Mouse (Mus musculus) liver, embryonic 13.5 days (tissue): Measurements from ENCODE around the gene Ppp1r13l. TPM values are rescaled to one million over a fixed set of nuclear protein-coding genes. Genes with fewer than 3 reads are reported as not detected.
A peak's percentile ranks its signal among the peaks of the same experiment; 100 is the strongest.

Experiments
- ATAC-seq: fragments of 200-750 bp; cut with Nextera tagmentation; 2 replicates; pipeline ENCODE4 v1.8.0; 2017; ENCODE audit warnings: low read depth, mild to moderate bottlenecking, moderate number of reproducible peaks, moderate library complexity
- DNase-seq: peaks from one replicate; pipeline ENCODE4 v3.0.0; 2022
- H3K27ac ChIP-seq: fragments of 300-500 bp; sonication (generic); 2 replicates; pipeline ENCODE4 v1.5.1; 2015; ENCODE audit warnings: moderate library complexity, mild to moderate bottlenecking, inconsistent platforms
- H3K27me3 ChIP-seq: fragments of 300-500 bp; sonication (generic); 2 replicates; pipeline ENCODE4 v1.6.1; 2015; ENCODE audit warnings: mild to moderate bottlenecking, inconsistent platforms
- H3K36me3 ChIP-seq: fragments of 300-500 bp; sonication (generic); 2 replicates; pipeline ENCODE4 v1.6.1; 2015; ENCODE audit warnings: mild to moderate bottlenecking, inconsistent platforms
- H3K4me1 ChIP-seq: fragments of 300-500 bp; sonication (generic); replicated peaks from 2 replicates; pipeline ENCODE4 v1.6.1; 2015; ENCODE audit warnings: inconsistent platforms
- H3K4me2 ChIP-seq: fragments of 300-500 bp; sonication (generic); 2 replicates; pipeline ENCODE4 v1.6.1; 2015; ENCODE audit warnings: inconsistent platforms, mild to moderate bottlenecking, moderate library complexity
- H3K4me3 ChIP-seq: fragments of 300-500 bp; sonication (generic); replicated peaks from 2 replicates; pipeline ENCODE4 v1.5.1; 2015; ENCODE audit warnings: mild to moderate bottlenecking, inconsistent platforms
- H3K9ac ChIP-seq: fragments of 300-500 bp; sonication (generic); 2 replicates; pipeline ENCODE4 v1.6.1; 2015; ENCODE audit warnings: mild to moderate bottlenecking, inconsistent platforms
- H3K9me3 ChIP-seq: fragments of 300-500 bp; sonication (generic); replicated peaks from 2 replicates; pipeline ENCODE4 v1.6.1; 2016; ENCODE audit warnings: inconsistent platforms
- WGBS: fragments of 180-500 bp; shearing (Covaris S2); methylation state at CpG from one replicate; pipeline ENCODE4 v1.1.7; 2015; ENCODE audit not compliant: insufficient replicate concordance; 5-methylcytosine and 5-hydroxymethylcytosine counted together
- polyA plus RNA-seq: library from polyadenylated mRNA; unstranded; fragments of >200 nt; fragmentation: Nextera tagmentation; extraction: Ambion mirVana; gene quantifications from 2 replicates; pipeline ENCODE4 v1.2.1, GENCODE M21; 2015

Gene Ppp1r13l
- polyA plus RNA-seq = 1.1 and 1.2 TPM in 2 replicates

DNA sequence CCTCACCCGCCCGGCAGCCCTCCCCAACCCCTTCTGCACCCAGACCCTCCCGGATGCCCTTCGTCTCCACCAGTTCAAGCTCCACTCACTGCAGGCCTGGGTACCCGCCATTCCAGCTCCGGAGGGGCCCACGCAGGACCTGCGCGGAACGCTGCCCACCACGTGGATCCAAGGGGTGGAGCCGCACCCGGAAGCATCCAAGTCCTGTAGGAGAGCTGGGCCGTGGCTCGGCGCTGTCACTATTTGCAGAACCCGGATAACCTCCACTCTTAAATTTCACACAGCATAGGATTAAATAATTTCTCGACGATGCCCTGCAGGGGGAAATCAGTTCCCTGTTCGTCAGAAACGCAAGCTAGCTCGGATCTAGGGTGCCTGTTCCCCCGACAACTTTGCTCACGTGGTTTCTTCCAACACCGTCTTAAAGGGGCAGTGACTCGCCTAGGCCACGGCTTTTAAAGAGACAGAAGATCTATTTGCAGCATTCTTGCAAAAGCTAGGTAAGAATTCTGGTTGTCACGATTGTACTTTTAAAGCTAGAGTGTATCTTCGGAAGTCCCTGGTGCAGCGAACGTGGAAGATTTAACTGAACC, at the start of gene Ppp1r13l, which contains the start of gene Cd3eap:
Gene Ppp1r13l, plus strand, starts transcription at position 451 of the 593 bp plus-strand sequence.
Gene Cd3eap, minus strand, starts transcription at position 185 of the 593 bp plus-strand sequence.
- peaks cover 30% of the 10 kb centered on the region for H3K36me3 ChIP-seq
- peak within 1 kb of the TSS; percentile 100 for H3K4me2 ChIP-seq
- H3K9ac ChIP-seq = peak within 1 kb of the TSS; percentile 78
- H3K4me3 ChIP-seq = peak within 1 kb of the TSS; percentile 73
- DNase-seq (peak; percentile 79), ATAC-seq (peak; percentile 59)
- H3K27me3 ChIP-seq = no peaks in the 10 kb centered on the region
- H3K4me1 ChIP-seq = peaks cover 70% of the 10 kb centered on the region
- H3K27ac ChIP-seq = peak within 1 kb of the TSS; percentile 79
- no peaks in the 10 kb centered on the region for H3K9me3 ChIP-seq
- under 1% methylated on average over 31 of the region's 31 CpGs for WGBS

DNA sequence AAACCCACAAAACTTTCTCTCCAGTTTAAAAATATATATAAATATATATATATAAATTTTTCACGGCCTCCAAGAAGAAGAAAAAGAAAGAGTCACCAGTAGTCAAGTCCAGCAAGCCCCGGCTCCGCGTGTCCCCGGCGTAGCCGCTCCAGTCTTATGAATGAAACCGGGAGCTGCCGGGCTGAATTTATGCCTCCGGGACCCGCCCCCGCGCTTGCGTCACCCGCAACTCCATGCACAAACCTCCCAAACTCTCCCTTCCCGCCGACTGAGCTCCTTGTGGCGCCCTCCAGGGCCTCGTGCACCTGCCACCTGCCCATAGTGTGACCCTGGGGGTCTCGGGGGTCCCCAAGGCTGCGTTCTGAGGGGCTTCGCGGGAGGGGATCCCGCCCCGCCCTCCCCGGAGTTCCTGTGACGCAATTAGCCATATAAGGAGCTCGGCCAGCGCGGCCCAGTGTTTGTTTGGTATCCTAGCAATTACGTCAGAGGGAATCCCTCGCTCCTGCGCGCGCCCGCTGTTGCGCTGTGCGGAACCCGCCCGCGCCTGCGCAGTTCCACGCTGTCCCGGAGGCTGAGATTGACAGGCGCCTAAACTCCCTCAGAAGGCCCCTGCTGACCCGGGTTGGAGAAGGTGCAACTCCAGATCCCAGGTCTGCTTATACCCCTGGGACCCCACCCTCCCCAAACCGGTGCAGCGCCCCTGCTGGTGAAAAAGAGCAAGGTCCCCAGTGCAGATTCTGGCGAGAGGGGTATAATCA, 49.5 kb upstream of the Ppp1r13l start, which contains the start of gene Fosb:
Gene Fosb, minus strand, starts transcription at position 168 of the 758 bp plus-strand sequence.
- Histone ChIP-seq H3K4me2 (peak within 1 kb of the TSS; percentile 99), H3K36me3 (no peaks in the 10 kb centered on the region), H3K4me3 (peak within 1 kb of the TSS; percentile 68), H3K4me1 (peaks cover 31% of the 10 kb centered on the region), H3K9ac (peak within 1 kb of the TSS; percentile 69), H3K9me3 (no peaks in the 10 kb centered on the region), H3K27me3 (peaks cover 76% of the 10 kb centered on the region), H3K27ac (no peak within 1 kb of the TSS)
- DNase-seq (peak; percentile 87), ATAC-seq (peak; percentile 79)
- under 1% methylated on average over 49 of the region's 49 CpGs for WGBS

DNA sequence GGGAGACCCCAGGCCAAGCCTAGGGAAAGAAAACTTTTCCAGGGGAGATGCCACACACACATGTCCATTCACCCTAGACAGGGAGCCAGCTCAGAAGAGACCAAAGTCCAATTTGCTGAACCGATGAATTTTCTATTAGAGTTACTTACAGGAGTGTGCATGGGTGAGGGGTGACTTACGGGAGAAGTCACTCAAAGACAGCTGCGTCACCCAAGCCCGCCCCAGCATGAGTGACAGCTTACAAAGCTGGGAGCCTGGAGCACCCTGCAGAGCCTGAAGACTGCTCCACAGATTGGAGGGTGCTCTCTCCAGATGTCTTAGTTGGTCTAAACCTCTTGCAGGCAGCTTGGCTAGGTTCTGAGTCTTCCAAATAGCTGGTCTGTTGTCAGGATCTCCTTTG, 47.6 kb upstream of the Ppp1r13l start:
- Histone ChIP-seq H3K4me2 (no peak overlapping the region), H3K4me3 (no peak overlapping the region), H3K27me3 (peaks cover 76% of the 10 kb centered on the region), H3K36me3 (no peaks in the 10 kb centered on the region), H3K9me3 (no peaks in the 10 kb centered on the region), H3K4me1 (peaks cover 31% of the 10 kb centered on the region), H3K27ac (no peak overlapping the region), H3K9ac (no peak overlapping the region)
- DNase-seq (no peak), ATAC-seq (no peak)
- 32% methylated on average over 4 of the region's 4 CpGs for WGBS

DNA sequence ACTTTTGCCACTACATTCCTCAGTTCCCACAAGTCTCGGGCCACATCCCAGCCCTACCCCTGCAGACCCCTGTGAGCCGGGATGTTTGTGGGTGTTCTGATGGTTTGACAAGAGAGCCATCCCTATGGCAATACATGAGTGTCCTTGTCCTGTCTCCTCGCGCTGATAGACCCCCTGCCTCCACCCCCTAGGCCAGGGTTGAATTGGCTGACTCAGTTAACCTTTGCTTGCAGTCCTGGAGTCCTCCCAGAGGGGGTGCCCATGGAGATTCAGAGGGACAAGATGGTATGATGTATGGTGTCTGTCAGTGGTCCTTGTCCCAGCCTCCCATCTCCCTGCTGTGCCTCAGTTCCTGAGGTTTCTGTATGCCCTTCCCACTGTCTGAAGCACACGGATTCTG, 45.5 kb upstream of the Ppp1r13l start:
- Histone ChIP-seq H3K36me3 (no peaks in the 10 kb centered on the region), H3K4me3 (no peak overlapping the region), H3K9me3 (no peaks in the 10 kb centered on the region), H3K4me1 (peaks cover 17% of the 10 kb centered on the region), H3K9ac (no peak overlapping the region), H3K4me2 (no peak overlapping the region), H3K27me3 (peaks cover 79% of the 10 kb centered on the region), H3K27ac (no peak overlapping the region)
- 31% methylated on average over 5 of the region's 5 CpGs for WGBS
- DNase-seq (no peak), ATAC-seq (no peak)

DNA sequence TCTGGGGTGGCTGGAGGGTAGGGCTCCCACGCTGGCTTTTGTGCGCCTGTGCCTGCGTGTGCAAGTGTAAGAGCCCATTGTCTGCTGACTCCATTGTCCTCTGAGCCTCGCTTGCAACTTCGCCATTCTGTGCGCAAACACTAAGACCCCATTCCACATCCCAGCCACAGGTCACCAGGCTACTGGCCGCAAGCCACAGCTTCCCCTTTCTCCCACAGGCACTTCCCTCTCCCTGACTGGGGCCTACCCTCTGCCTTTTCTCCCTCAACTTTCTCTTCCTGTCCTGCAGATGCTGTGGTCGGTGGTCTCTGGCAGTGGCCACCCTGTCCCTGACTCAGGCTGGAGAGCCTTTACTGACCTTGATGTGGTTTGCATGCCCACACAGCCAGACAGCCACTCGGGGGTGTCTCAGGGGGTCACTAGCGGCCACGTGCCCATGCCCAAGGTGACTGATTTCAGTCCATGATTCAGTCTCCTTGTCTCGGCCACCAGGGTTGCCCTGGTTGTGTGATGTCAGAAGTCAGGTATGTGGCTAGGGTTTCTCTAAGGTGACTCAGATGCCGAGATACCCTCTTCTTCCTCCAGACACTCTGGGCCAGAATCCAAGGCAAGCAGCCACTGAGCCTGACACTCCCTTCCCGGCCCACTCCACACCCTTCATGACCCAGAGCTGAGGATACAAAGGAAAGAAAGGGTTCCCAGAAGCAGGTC, 42.9 kb upstream of the Ppp1r13l start:
- ATAC-seq (no peak), DNase-seq (no peak)
- H3K9ac ChIP-seq = no peak overlapping the region
- no peak overlapping the region for H3K4me2 ChIP-seq
- no peak overlapping the region for H3K27ac ChIP-seq
- no peaks in the 10 kb centered on the region for H3K36me3 ChIP-seq
- H3K9me3 ChIP-seq = no peaks in the 10 kb centered on the region
- peaks cover 14% of the 10 kb centered on the region for H3K4me1 ChIP-seq
- H3K27me3 ChIP-seq = peaks cover 96% of the 10 kb centered on the region
- WGBS = 14% methylated on average over 14 of the region's 14 CpGs
- H3K4me3 ChIP-seq = no peak overlapping the region

DNA sequence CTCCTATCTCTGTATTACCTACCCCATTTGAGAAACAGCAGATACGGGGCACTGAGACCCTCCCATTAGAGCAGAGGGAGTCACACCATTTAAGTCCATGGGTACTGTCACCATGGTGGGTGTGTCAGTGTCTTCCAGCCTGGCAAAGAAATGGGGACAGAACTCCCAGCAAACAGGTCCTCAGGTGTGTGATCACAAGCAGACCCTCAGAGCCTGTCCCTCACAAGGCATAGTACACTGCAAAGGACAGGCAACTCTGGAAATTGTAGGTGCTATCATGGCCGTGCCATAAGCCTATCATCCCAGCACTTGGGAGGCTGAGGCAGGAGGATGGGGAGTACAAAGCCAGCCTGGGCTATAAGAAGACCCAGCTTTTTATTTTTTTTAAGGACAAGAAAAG, 41.3 kb upstream of the Ppp1r13l start:
- H3K36me3 ChIP-seq = no peaks in the 10 kb centered on the region
- no peaks in the 10 kb centered on the region for H3K9me3 ChIP-seq
- no peak overlapping the region for H3K27ac ChIP-seq
- no peak overlapping the region for H3K4me2 ChIP-seq
- DNase-seq = no peak
- peaks cover 97% of the 10 kb centered on the region for H3K27me3 ChIP-seq
- H3K4me1 ChIP-seq = peaks cover 14% of the 10 kb centered on the region
- no peak overlapping the region for H3K4me3 ChIP-seq
- no peak overlapping the region for H3K9ac ChIP-seq
- 39% methylated on average over 2 of the region's 2 CpGs for WGBS
- no peak for ATAC-seq

DNA sequence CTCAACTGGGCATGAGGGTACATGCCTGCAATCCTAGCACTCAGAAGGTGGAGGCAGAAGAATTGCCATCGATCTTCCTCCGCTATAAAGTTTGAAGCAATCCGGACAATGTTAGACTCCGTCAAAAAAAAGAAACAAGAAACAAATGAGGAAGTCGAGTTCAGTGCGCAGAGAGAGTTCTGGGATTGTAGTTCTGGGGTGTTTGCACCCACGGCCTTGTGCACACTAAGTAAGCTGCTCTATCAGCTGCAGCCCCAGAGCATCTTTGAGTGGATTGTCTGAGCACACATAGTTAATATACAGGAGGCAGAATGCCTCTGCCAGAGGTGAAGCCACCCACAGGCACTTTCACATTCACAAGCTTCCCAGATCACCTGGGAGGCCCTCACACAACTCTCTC, 40.9 kb upstream of the Ppp1r13l start:
- ATAC-seq = no peak
- DNase-seq = no peak
- 32% methylated on average over 7 of the region's 7 CpGs for WGBS
- Histone ChIP-seq H3K27ac (no peak overlapping the region), H3K27me3 (peaks cover 97% of the 10 kb centered on the region), H3K4me3 (no peak overlapping the region), H3K4me2 (no peak overlapping the region), H3K4me1 (peaks cover 14% of the 10 kb centered on the region), H3K9me3 (no peaks in the 10 kb centered on the region), H3K36me3 (no peaks in the 10 kb centered on the region), H3K9ac (no peak overlapping the region)

DNA sequence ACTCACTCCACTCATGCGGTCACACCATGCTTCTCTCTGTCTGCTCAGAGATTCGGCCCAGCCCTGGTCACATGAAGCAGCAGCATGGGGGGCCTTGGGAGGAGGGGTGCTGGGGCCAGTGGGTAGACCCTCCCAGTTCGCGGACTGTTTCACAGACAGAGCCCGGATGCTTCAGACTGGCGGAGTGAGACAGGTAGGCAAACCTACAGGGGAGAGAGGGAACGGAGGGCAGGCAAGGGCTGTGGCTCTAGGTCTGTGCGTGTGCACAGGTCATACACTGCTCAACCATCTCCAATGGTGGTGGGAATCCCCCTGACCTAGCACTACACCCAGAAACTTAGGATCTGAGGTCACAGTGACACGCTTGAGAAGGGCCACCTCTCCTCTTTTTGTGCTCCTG, 40.1 kb upstream of the Ppp1r13l start:
- peak; percentile 49; the same call in 1 of the 2 replicates for ATAC-seq

DNA sequence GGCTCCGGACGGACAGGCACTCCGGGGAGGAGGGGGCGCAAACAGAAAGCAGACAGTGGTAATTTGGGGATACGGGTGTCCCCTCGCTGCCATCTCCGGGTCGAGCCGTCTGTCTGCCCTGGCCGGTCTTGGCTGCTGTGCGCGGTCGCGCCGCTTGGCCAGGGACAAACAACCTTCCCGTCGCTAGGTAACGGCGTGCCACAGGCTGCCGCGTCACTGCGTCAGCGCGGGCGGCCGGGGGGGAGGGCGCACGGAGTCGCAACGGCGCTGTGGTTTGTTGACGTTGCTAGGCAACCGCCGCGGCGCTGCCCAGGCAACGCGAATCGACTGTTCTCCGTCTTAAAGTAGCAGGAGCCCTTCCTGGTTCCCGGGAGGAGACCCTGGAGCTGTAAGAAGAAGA, 39.6 kb upstream of the Ppp1r13l start:
- peak overlapping the region; percentile 46 for H3K4me3 ChIP-seq
- H3K27me3 ChIP-seq = peaks cover 94% of the 10 kb centered on the region
- ATAC-seq = peak; percentile 80
- H3K27ac ChIP-seq = no peak overlapping the region
- under 1% methylated on average over 41 of the region's 41 CpGs for WGBS
- peak overlapping the region; percentile 69 for H3K4me2 ChIP-seq
- H3K9ac ChIP-seq = no peak overlapping the region
- peaks cover 14% of the 10 kb centered on the region for H3K4me1 ChIP-seq
- peak; percentile 74 for DNase-seq
- no peaks in the 10 kb centered on the region for H3K9me3 ChIP-seq
- H3K36me3 ChIP-seq = no peaks in the 10 kb centered on the region

More for the DNA sequence above, 40.1 kb upstream of the Ppp1r13l start:
- 16% methylated on average over 9 of the region's 9 CpGs for WGBS
- H3K4me2 ChIP-seq = peak overlapping the region; percentile 69
- DNase-seq = no peak
- no peak overlapping the region for H3K9ac ChIP-seq
- peaks cover 98% of the 10 kb centered on the region for H3K27me3 ChIP-seq
- H3K4me3 ChIP-seq = peak overlapping the region; percentile 46
- no peaks in the 10 kb centered on the region for H3K36me3 ChIP-seq
- H3K27ac ChIP-seq = no peak overlapping the region
- no peaks in the 10 kb centered on the region for H3K9me3 ChIP-seq
- peaks cover 14% of the 10 kb centered on the region for H3K4me1 ChIP-seq

DNA sequence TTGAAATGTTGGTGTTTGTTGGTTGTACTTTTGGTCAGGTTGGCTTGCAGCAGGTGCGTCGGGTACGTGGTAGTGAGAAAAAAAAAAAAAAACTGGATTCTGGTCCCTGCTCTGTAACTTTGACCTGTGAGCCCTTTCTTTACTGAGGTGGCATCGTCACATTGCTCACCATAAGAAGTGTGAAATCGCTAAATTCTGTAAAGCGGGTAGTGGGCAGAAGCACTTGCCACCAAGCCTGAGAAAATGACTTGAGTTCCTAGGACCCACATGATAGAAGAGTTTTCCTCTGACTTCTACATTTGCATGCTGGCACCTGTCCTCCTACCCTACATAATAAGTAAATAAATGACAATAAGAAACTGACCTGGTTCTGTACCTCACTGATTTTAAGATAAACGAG, 38.9 kb upstream of the Ppp1r13l start:
- H3K36me3 ChIP-seq = no peaks in the 10 kb centered on the region
- H3K9ac ChIP-seq = no peak overlapping the region
- peaks cover 18% of the 10 kb centered on the region for H3K4me1 ChIP-seq
- ATAC-seq (no peak), DNase-seq (no peak)
- no peaks in the 10 kb centered on the region for H3K9me3 ChIP-seq
- peak overlapping the region; percentile 69 for H3K4me2 ChIP-seq
- H3K27ac ChIP-seq = no peak overlapping the region
- peaks cover 86% of the 10 kb centered on the region for H3K27me3 ChIP-seq
- peak overlapping the region; percentile 46; the same call in 1 of the 2 replicates for H3K4me3 ChIP-seq
- 27% methylated on average over 7 of the region's 7 CpGs for WGBS

DNA sequence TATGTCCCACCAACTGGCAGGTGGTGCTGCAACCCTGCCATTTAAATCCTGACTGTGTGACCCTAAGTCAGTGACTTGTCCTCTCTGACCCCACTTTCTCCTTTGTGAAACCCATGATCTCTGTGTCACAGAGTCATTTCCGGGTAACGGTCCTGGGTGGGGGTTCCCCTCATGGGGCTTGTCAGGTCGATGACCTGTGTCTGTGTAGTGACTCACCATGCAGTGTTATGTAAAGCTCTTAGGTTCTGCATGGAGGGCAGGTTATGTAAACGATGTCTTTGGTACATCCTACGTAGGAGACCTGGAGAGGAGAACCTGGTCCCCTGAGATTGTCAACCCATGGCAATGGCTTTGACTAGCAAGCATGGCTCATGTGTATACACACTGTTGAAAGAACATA, 38.1 kb upstream of the Ppp1r13l start:
- Histone ChIP-seq H3K27ac (no peak overlapping the region), H3K27me3 (peaks cover 78% of the 10 kb centered on the region), H3K9ac (no peak overlapping the region), H3K4me1 (peaks cover 26% of the 10 kb centered on the region), H3K4me2 (no peak overlapping the region), H3K9me3 (no peaks in the 10 kb centered on the region), H3K4me3 (no peak overlapping the region), H3K36me3 (no peaks in the 10 kb centered on the region)
- WGBS = 44% methylated on average over 5 of the region's 5 CpGs
- no peak for DNase-seq
- ATAC-seq = no peak
